Mouse (Mus musculus) limb, embryonic 10.5 days (tissue): Measurements from ENCODE around the gene Slc15a4. TPM values are rescaled to one million over a fixed set of nuclear protein-coding genes. Genes with fewer than 3 reads are reported as not detected.

ENCODE experiments used
- DNase-seq: peaks from one replicate; pipeline ENCODE4 v3.0.0-alpha.2; 2017; ENCODE audit warnings: low spot score
- H3K27ac ChIP-seq: fragments of 300-500 bp; sonication (generic); 2 replicates; pipeline ENCODE4 v1.5.1; 2016; ENCODE audit warnings: mild to moderate bottlenecking
- H3K27me3 ChIP-seq: fragments of 300-500 bp; sonication (generic); 2 replicates; pipeline ENCODE4 v1.6.1; 2016; ENCODE audit warnings: low read depth, mild to moderate bottlenecking; ENCODE audit not compliant: poor library complexity, severe bottlenecking
- H3K36me3 ChIP-seq: fragments of 300-500 bp; sonication (generic); 2 replicates; pipeline ENCODE4 v1.6.1; 2016; ENCODE audit warnings: mild to moderate bottlenecking, moderate library complexity
- H3K4me1 ChIP-seq: fragments of 300-500 bp; sonication (generic); 2 replicates; pipeline ENCODE4 v1.6.1; 2016
- H3K4me3 ChIP-seq: fragments of 300-500 bp; sonication (generic); 2 replicates; pipeline ENCODE4 v1.5.1; 2016; ENCODE audit warnings: mild to moderate bottlenecking, moderate library complexity
- H3K9me3 ChIP-seq: fragments of 300-500 bp; sonication (generic); replicated peaks from 2 replicates; pipeline ENCODE4 v1.6.1; 2016; ENCODE audit warnings: mild to moderate bottlenecking
- WGBS: fragments of 180-500 bp; shearing (Covaris S2); methylation state at CpG from one replicate; pipeline ENCODE4 v1.1.7; 2016; 5-methylcytosine and 5-hydroxymethylcytosine counted together
- polyA plus RNA-seq: library from polyadenylated mRNA; unstranded; fragments of >200 nt; fragmentation: Nextera tagmentation; extraction: Ambion mirVana; gene quantifications from 2 replicates; pipeline ENCODE4 v1.2.1, GENCODE M21; 2016

Gene Slc15a4
- polyA plus RNA-seq, 1 experiment from 2014 or later: 25.6 TPM

DNA sequence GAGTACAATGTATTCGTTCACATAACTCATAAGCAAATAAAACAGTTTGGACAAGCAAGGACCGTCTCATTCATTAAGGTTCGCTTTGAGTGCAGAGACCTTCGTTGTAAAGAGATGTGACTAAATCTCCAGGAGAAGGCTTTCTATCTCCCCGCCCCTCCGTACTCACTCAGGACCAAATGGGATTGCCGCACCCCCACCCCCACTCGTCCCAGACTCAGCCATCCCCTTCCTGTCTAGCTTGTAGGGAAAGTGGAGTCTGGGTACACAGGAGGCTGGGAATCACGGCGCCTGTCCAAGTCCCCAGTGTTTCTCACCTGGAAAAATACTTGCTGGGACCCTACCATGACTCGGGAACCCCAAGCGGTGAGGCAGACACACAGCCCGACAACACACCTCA, 6.9 kb upstream of the Slc15a4 start:
- Histone ChIP-seq H3K27ac (no peak overlapping the region), H3K4me3 (no peak overlapping the region), H3K36me3 (no peaks in the 10 kb centered on the region), H3K4me1 (no peaks in the 10 kb centered on the region), H3K27me3 (no peaks in the 10 kb centered on the region), H3K9me3 (no peaks in the 10 kb centered on the region; the same call in 1 of the 2 replicates)
- DNase-seq: no peak
- WGBS: 94% methylated on average over 13 of the region's 13 CpGs

DNA sequence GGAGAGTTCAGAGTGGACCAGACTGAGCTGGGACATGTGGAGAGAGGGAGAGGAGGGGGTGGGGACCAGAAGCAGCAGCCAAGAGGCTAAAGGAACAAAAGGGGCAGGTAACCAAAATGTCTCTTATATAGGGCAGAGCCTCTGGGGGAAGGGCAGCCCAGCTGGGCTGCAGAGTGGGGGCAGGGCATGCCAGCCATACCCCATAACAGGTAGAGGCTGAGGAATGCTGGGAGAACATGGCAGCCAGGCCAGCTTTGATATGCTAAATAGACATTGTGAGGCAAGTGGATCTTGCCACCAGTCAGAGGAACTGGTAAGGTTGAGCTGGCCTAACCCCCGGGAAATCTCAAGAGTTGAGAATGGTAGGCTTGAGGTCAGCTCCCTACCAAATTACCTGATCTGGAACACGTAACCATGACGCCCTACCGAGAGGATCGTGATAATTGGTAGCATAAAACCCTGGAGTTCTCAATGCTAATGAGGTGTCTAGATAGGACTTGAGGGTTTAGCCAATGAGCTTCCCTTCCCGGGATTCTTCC, 6.4 kb upstream of the Slc15a4 start:
- DNase-seq: no peak
- no peaks in the 10 kb centered on the region; the same call in 1 of the 2 replicates for H3K9me3 ChIP-seq
- H3K27ac ChIP-seq: no peak overlapping the region
- H3K27me3 ChIP-seq: no peaks in the 10 kb centered on the region
- H3K4me3 ChIP-seq: no peak overlapping the region
- WGBS: 84% methylated on average over 6 of the region's 6 CpGs
- H3K4me1 ChIP-seq: no peaks in the 10 kb centered on the region
- H3K36me3 ChIP-seq: no peaks in the 10 kb centered on the region

DNA sequence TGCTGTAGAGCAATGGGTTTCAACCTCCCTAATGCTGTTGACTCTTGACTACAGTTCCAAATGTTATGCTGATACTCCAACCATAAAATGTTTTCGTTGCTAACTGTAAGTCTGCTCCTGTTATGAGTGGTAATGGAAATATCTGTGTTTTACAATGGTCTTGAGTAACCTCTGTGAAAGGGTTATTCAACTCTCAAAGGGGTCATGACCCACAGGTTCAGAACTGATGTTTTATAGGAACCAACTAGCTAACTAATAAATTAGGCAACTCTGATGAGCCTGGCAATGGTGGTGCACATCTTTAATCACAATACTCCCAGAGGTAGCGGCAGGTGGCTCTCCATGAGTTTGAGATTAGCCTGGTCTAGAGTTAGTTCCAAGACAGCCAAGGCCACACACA, 5.5 kb upstream of the Slc15a4 start:
- no peaks in the 10 kb centered on the region; the same call in 1 of the 2 replicates for H3K9me3 ChIP-seq
- H3K27ac ChIP-seq: no peak overlapping the region
- peaks cover under 1% of the 10 kb centered on the region; the same call in 1 of the 2 replicates for H3K4me1 ChIP-seq
- DNase-seq: no peak
- 89% methylated on average over 2 of the region's 2 CpGs for WGBS
- H3K36me3 ChIP-seq: no peaks in the 10 kb centered on the region
- H3K4me3 ChIP-seq: no peak overlapping the region
- peaks cover 7% of the 10 kb centered on the region for H3K27me3 ChIP-seq

GRCm38 (mm10) chr5:127637622-127638021, 4.9 kb upstream of the Slc15a4 start:
- H3K36me3 ChIP-seq: no peaks in the 10 kb centered on the region
- H3K9me3 ChIP-seq: no peaks in the 10 kb centered on the region; the same call in 1 of the 2 replicates
- H3K4me1 ChIP-seq: peaks cover 6% of the 10 kb centered on the region
- no peak overlapping the region for H3K27ac ChIP-seq
- H3K4me3 ChIP-seq: no peak overlapping the region
- WGBS: 78% methylated on average over 4 of the region's 4 CpGs
- DNase-seq: no peak
- H3K27me3 ChIP-seq: peaks cover 13% of the 10 kb centered on the region

DNA sequence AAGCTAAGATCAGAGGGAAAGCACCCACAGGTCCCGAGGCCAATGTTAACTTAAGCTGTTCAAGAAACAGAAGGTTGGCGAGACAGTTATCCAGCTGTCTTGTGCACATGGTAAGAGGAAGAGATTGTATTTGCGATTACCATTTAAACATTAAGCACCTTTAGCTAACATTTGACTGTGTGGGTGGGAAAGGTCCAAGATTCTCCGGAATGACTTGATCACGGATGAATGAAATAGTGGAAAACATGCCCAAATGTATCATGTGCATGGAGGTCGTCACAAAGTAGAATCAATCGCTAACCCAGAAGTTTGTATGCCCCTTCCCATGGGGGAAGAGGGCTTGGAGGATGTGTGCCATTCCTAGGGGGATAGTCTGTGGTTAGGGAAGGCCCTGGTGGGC, 969 bp upstream of the Slc15a4 start:
- Histone ChIP-seq H3K4me1 (peaks cover 17% of the 10 kb centered on the region), H3K27ac (no peak overlapping the region), H3K36me3 (no peaks in the 10 kb centered on the region), H3K4me3 (no peak overlapping the region), H3K9me3 (no peaks in the 10 kb centered on the region), H3K27me3 (peaks cover 36% of the 10 kb centered on the region)
- no peak for DNase-seq
- WGBS: 95% methylated on average over 7 of the region's 7 CpGs

- Histone ChIP-seq H3K27me3 (peaks cover 36% of the 10 kb centered on the region), H3K4me1 (peaks cover 17% of the 10 kb centered on the region), H3K9me3 (no peaks in the 10 kb centered on the region), H3K27ac (no peak overlapping the region), H3K4me3 (peak overlapping the region; percentile 73), H3K36me3 (no peaks in the 10 kb centered on the region)
- 28% methylated on average over 4 of the region's 4 CpGs for WGBS
- DNase-seq: no peak
Observed at GRCm38 (mm10) chr5:127633188-127633587, 491 bp upstream of the Slc15a4 start.

- Histone ChIP-seq H3K27me3 (peaks cover 36% of the 10 kb centered on the region), H3K9me3 (no peaks in the 10 kb centered on the region), H3K4me1 (peaks cover 17% of the 10 kb centered on the region), H3K27ac (peak overlapping the region; percentile 88; the same call in 1 of the 2 replicates), H3K4me3 (peak overlapping the region; percentile 73), H3K36me3 (no peaks in the 10 kb centered on the region)
- WGBS: 14% methylated on average over 5 of the region's 5 CpGs
- no peak for DNase-seq
Observed at GRCm38 (mm10) chr5:127631671-127632070, 1.0 kb downstream of the Slc15a4 start.

- DNase-seq: no peak
- Histone ChIP-seq H3K36me3 (no peaks in the 10 kb centered on the region), H3K4me3 (no peak overlapping the region), H3K27me3 (peaks cover 19% of the 10 kb centered on the region), H3K4me1 (peaks cover 7% of the 10 kb centered on the region), H3K27ac (no peak overlapping the region), H3K9me3 (no peaks in the 10 kb centered on the region)
- WGBS: 86% methylated on average over 12 of the region's 12 CpGs
Observed at GRCm38 (mm10) chr5:127627242-127627641, 5.5 kb downstream of the Slc15a4 start.

GRCm38 (mm10) chr5:127624427-127625213, 8.1 kb downstream of the Slc15a4 start:
- Histone ChIP-seq H3K9me3 (no peaks in the 10 kb centered on the region), H3K27ac (no peak overlapping the region), H3K36me3 (no peaks in the 10 kb centered on the region), H3K4me1 (no peaks in the 10 kb centered on the region), H3K4me3 (no peak overlapping the region), H3K27me3 (no peaks in the 10 kb centered on the region)
- no peak for DNase-seq
- WGBS: 87% methylated on average over 10 of the region's 10 CpGs

DNA sequence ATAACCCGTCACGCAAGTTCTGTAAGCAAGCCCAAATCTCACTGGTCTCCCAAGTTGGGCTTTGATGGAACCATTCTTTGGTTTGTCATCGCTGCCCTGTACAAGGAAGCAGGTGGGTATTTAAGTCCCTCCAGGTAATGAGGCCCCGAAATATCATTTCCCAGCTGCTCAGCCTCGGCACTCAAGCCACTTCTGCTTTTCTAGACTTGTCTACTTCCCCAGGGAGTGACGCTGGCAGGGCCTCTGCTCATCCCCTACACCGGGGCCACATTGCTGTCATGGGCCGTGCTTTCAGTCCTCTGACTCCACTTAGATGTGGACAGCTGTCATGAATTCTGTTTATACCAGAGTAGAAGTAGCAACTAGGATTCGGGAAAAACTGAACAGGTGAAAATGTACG, 11.6 kb downstream of the Slc15a4 start:
- H3K4me3 ChIP-seq: no peak overlapping the region
- 84% methylated on average over 10 of the region's 10 CpGs for WGBS
- no peaks in the 10 kb centered on the region for H3K9me3 ChIP-seq
- peaks cover 9% of the 10 kb centered on the region for H3K4me1 ChIP-seq
- no peaks in the 10 kb centered on the region for H3K27me3 ChIP-seq
- DNase-seq: no peak
- no peaks in the 10 kb centered on the region for H3K36me3 ChIP-seq
- H3K27ac ChIP-seq: no peak overlapping the region

- no peak overlapping the region for H3K4me3 ChIP-seq
- peaks cover 16% of the 10 kb centered on the region for H3K4me1 ChIP-seq
- 84% methylated on average over 8 of the region's 8 CpGs for WGBS
- DNase-seq: no peak
- H3K27ac ChIP-seq: no peak overlapping the region
- H3K27me3 ChIP-seq: no peaks in the 10 kb centered on the region
- no peaks in the 10 kb centered on the region for H3K36me3 ChIP-seq
- H3K9me3 ChIP-seq: no peaks in the 10 kb centered on the region
Observed at GRCm38 (mm10) chr5:127620371-127620770, 12.3 kb downstream of the Slc15a4 start.

DNA sequence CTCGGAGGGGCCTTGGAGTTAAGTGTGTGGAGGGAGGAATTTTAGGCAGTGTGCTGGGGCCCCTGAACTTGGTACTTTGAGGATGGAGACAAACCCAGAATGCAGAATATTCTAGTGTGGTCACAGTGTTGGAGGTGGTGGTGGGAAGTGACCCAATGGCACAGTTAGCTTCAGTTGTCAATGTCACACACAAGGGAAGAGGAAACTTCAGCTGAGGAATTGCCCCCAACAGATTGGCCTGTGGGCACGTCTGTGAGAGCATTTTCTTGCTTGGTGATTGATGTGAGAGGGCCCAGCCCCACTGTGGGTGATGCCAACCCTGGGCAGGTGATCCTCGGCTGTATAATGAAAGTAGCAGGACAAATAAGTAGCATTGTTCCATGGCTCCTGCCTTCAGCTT, 13.9 kb downstream of the Slc15a4 start:
- Histone ChIP-seq H3K27ac (no peak overlapping the region), H3K36me3 (no peaks in the 10 kb centered on the region), H3K4me1 (peaks cover 23% of the 10 kb centered on the region), H3K4me3 (no peak overlapping the region), H3K27me3 (no peaks in the 10 kb centered on the region), H3K9me3 (no peaks in the 10 kb centered on the region)
- 79% methylated on average over 3 of the region's 3 CpGs for WGBS
- no peak for DNase-seq

DNA sequence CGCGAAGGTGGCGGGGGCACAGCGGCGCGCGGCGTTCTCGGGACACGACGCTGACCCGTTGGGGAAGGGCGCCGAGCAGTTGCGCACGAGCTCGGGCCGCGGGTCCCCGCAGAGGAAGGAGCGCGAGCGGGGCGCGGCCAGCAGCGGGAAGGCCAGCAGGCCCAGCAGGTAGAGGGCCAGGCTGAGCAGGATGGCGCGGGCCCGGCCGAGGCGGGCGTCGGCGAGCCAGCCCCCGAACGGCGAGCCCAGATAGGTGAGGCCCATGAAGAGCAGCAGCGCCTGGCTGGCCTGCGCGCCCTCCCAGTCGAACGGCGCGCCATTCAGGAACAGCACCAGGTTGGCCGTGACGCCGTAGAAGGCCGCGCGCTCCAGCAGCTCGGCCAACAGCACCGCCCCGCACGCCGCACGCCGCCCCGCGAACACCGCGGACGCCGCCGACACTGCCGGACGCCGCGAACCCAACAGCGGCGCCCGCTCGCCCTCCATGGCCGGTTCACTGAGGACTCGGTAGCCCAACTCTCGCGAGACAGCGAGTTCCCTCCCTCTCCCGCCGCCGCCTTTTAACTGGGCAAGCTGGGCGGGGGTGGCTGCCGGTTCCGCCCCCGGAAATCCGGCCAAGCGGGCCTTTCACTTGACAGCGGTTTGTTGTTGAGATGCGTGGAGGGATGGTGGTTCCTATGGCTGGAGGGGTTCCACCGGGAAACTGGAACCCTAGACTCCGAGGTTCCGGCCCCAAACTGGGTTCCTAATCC, 15.6 kb downstream of the Slc15a4 start:
- H3K27ac ChIP-seq: peak overlapping the region; percentile 96
- H3K36me3 ChIP-seq: no peaks in the 10 kb centered on the region
- H3K27me3 ChIP-seq: no peaks in the 10 kb centered on the region
- H3K4me1 ChIP-seq: peaks cover 23% of the 10 kb centered on the region
- DNase-seq: peak; percentile 98
- peak overlapping the region; percentile 93 for H3K4me3 ChIP-seq
- under 1% methylated on average over 86 of the region's 91 CpGs for WGBS
- no peaks in the 10 kb centered on the region for H3K9me3 ChIP-seq
